Mouse (Mus musculus) forebrain, postnatal 0 days (tissue): ENCODE data around the gene Uso1. TPM values are rescaled to one million over a fixed set of nuclear protein-coding genes. Genes with fewer than 3 reads are reported as not detected.

Experiments
- ATAC-seq: fragments of 200-750 bp; cut with Nextera tagmentation; 2 replicates; pipeline ENCODE4 v1.8.0; 2017; ENCODE audit warnings: mild to moderate bottlenecking, moderate library complexity
- DNase-seq: peaks from one replicate; pipeline ENCODE4 v3.0.0-alpha.2; 2015
- H3K27ac ChIP-seq: fragments of 300-500 bp; sonication (generic); 2 replicates; pipeline ENCODE4 v1.5.1; 2014; ENCODE audit warnings: low read depth, mild to moderate bottlenecking, antibody characterized with exemption, low read length, moderate library complexity, mixed read lengths
- H3K27me3 ChIP-seq: fragments of 300-500 bp; sonication (generic); 2 replicates; pipeline ENCODE4 v1.6.1; 2014; ENCODE audit warnings: mild to moderate bottlenecking, low read length, mixed read lengths; ENCODE audit not compliant: insufficient read depth
- H3K36me3 ChIP-seq: fragments of 300-500 bp; sonication (generic); 2 replicates; pipeline ENCODE4 v1.6.1; 2014; ENCODE audit warnings: mild to moderate bottlenecking, moderate library complexity; ENCODE audit not compliant: insufficient read depth
- H3K4me1 ChIP-seq: fragments of 300-500 bp; sonication (generic); 2 replicates; pipeline ENCODE4 v1.6.1; 2014; ENCODE audit warnings: antibody characterized with exemption; ENCODE audit not compliant: insufficient read depth
- H3K4me2 ChIP-seq: fragments of 300-500 bp; sonication (generic); 2 replicates; pipeline ENCODE4 v1.6.1; 2014; ENCODE audit warnings: low read depth, mild to moderate bottlenecking, moderate library complexity
- H3K4me3 ChIP-seq: fragments of 300-500 bp; sonication (generic); 2 replicates; pipeline ENCODE4 v1.5.1; 2014; ENCODE audit warnings: low read depth, low read length, mixed read lengths
- H3K9ac ChIP-seq: fragments of 300-500 bp; sonication (generic); 2 replicates; pipeline ENCODE4 v1.6.1; 2014; ENCODE audit warnings: mild to moderate bottlenecking
- H3K9me3 ChIP-seq: fragments of 300-500 bp; sonication (generic); 2 replicates; pipeline ENCODE4 v1.6.1; 2016; ENCODE audit warnings: low read length
- CTCF ChIP-seq: sonication (generic); IDR thresholded peaks from 2 replicates; pipeline ENCODE4 v1.5.1; 2016; ENCODE audit warnings: antibody characterized with exemption, control low read depth, low read depth
- WGBS: fragments of 180-500 bp; shearing (Covaris S2); extraction: QIAGEN DNeasy Blood & Tissue Kit; methylation state at CpG from one replicate; pipeline ENCODE4 v1.1.7; 2014; 5-methylcytosine and 5-hydroxymethylcytosine counted together
- polyA plus RNA-seq: library from polyadenylated mRNA; unstranded; fragments of >200 nt; fragmentation: Nextera tagmentation; extraction: Ambion mirVana; gene quantifications from 2 replicates; pipeline ENCODE4 v1.2.1, GENCODE M21; 2015
- total RNA-seq: library from RNA; depleted of rRNA; stranded (reverse); fragments of >200 nt; gene quantifications from 2 replicates; pipeline ENCODE4 v1.2.3, GENCODE M21; 2014; rRNA removed

Uso1 gene
- total and polyA plus RNA-seq, 2 experiments from 2014 or later = 19.1 to 24.8 TPM

DNA sequence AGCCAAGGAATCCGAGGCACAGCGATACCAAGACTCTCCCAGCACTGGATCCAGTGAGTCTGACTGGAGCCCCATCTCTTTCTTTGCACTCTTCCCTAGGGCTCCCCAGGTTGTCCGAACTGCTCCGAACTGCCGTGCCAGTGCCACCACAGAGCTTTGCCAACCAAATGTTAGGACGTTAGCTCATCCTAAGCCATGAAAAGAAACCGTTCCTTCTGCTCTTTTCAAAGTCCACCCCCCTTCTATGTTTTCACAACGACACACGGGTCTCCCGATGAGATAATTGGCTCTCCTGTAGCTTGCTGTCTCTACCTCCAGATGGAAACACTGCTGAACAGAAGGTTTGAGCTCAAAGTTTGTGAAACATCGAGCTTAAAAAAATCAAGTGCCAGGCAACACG lies 103.0 kb downstream of the Uso1 start:
- H3K36me3 ChIP-seq = no peaks in the 10 kb centered on the region
- H3K4me3 ChIP-seq = no peak overlapping the region
- ATAC-seq = peak; percentile 84
- peaks cover 3% of the 10 kb centered on the region; the same call in 1 of the 2 replicates for H3K4me1 ChIP-seq
- no peaks in the 10 kb centered on the region for H3K9me3 ChIP-seq
- H3K27ac ChIP-seq = no peak overlapping the region
- TF ChIP-seq CTCF = no peak
- DNase-seq = peak; percentile 67
- 58% methylated on average over 12 of the region's 12 CpGs for WGBS
- no peaks in the 10 kb centered on the region for H3K27me3 ChIP-seq
- no peak overlapping the region for H3K4me2 ChIP-seq
- no peak overlapping the region for H3K9ac ChIP-seq

DNA sequence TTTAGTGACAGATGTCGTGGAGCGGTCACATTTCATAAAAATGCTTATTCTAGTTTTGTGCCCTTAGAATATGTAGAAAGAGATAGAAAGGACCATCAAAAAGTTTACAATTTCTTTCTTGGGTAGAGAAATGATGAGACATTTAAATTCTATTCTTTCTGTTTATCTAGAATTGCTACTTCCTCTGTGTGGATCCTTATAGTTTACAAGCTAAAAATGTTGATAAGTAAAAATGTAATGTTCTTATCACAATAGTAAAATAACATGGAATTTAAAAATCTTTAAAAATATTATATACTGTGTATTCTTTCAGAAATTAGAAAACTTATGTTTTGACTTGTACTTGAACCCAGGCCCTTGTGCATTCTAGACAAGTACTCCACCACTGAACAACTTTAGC lies 107.2 kb downstream of the Uso1 start:
- Histone ChIP-seq H3K27me3 (no peaks in the 10 kb centered on the region), H3K4me3 (no peak overlapping the region), H3K9me3 (no peaks in the 10 kb centered on the region), H3K4me2 (no peak overlapping the region), H3K9ac (no peak overlapping the region), H3K27ac (no peak overlapping the region), H3K4me1 (peaks cover 1% of the 10 kb centered on the region; the same call in 1 of the 2 replicates), H3K36me3 (no peaks in the 10 kb centered on the region)
- ATAC-seq = no peak
- 97% methylated on average over 2 of the region's 2 CpGs for WGBS
- no peak for DNase-seq
- TF ChIP-seq CTCF = no peak

DNA sequence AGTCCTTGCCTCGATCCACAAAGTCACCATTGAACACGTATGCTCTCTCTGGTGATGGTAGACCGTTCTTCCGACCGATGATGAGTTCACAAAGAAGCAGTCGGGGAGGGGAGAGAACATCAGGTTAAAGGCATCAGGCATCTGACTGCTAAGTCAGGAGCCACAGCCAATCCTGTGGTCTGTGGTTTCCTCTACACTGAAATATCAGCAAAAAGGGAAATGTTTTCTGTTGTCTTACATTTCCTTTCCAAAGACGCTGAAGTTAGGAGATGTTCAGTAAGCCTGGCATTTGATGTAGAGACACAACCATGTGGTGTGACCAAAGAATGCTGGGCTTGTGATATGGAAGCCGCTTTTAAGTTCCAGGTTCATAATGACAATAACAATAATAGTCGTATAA lies 107.7 kb downstream of the Uso1 start:
- H3K4me1 ChIP-seq = no peaks in the 10 kb centered on the region
- TF ChIP-seq CTCF = no peak
- H3K9ac ChIP-seq = no peak overlapping the region
- no peaks in the 10 kb centered on the region for H3K27me3 ChIP-seq
- H3K36me3 ChIP-seq = no peaks in the 10 kb centered on the region
- DNase-seq (no peak), ATAC-seq (no peak)
- no peak overlapping the region for H3K27ac ChIP-seq
- no peak overlapping the region for H3K4me3 ChIP-seq
- WGBS = 94% methylated on average over 9 of the region's 9 CpGs
- no peak overlapping the region for H3K4me2 ChIP-seq
- H3K9me3 ChIP-seq = no peaks in the 10 kb centered on the region

DNA sequence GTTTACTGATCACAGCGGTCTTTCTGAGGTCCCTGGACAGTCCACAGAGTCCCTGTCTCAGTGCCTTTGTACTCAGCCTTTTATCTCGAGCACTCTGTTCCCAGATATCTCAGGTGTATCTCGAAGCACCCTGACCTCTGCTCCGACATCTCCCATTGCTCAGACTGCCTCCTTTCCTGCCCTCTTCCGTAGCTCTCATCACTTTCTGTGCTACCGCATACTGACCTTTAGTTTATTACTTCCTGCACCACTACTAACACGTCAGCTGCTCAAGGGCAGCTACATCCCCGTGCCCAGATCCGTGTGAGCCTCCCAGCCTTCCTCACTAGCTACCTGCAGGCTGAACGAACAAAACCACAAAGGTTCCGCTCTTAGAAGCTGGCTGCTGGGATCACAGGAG lies 110.9 kb downstream of the Uso1 start:
- H3K9ac ChIP-seq = no peak overlapping the region
- no peaks in the 10 kb centered on the region for H3K27me3 ChIP-seq
- DNase-seq (no peak), ATAC-seq (no peak)
- no peak overlapping the region for H3K4me3 ChIP-seq
- no peak overlapping the region for H3K27ac ChIP-seq
- no peaks in the 10 kb centered on the region for H3K36me3 ChIP-seq
- no peaks in the 10 kb centered on the region for H3K4me1 ChIP-seq
- no peaks in the 10 kb centered on the region for H3K9me3 ChIP-seq
- WGBS = 88% methylated on average over 11 of the region's 11 CpGs
- TF ChIP-seq CTCF = no peak
- H3K4me2 ChIP-seq = no peak overlapping the region

DNA sequence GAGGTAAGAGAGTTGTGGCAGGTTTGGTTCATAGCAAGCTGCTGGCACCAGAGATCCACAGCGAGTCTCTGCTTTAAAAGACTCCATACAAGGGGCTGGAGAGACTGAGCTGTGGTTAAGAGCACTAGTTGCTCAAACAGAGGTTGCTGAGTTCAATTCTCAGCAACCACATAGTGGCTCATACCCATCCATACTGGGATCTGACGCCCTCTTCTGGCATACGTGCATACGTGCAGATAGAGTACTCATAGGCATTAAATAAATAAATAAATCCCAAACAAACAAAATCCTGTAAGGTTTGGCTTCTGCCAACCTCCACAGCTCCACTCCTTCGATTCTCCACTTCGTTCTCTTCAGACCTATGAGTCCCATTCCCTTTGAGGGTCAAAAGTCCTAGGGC lies 114.3 kb downstream of the Uso1 start:
- Histone ChIP-seq H3K9me3 (no peaks in the 10 kb centered on the region), H3K27me3 (no peaks in the 10 kb centered on the region), H3K9ac (no peak overlapping the region), H3K36me3 (no peaks in the 10 kb centered on the region), H3K4me1 (no peaks in the 10 kb centered on the region), H3K4me3 (no peak overlapping the region), H3K27ac (no peak overlapping the region), H3K4me2 (no peak overlapping the region)
- TF ChIP-seq CTCF = no peak
- no peak for DNase-seq
- no peak for ATAC-seq
- WGBS = 92% methylated on average over 6 of the region's 6 CpGs

Other genes starting within 250 kb of the Uso1 start
- 39.9 and 40.0 TPM in 2 replicates for gene Rchy1, start 174.9 kb upstream of the Uso1 start, total RNA-seq
- gene Rchy1, start 174.9 kb upstream of the Uso1 start, polyA plus RNA-seq = 44.2 and 67.1 TPM in 2 replicates
- 0.43 TPM in 1 of 2 replicates, not detected in the other for gene Odaph, start 150.5 kb upstream of the Uso1 start, total RNA-seq
- 0.28 TPM in 1 of 2 replicates, not detected in the other for gene Odaph, start 150.5 kb upstream of the Uso1 start, polyA plus RNA-seq
- gene Cdkl2, start 94.1 kb upstream of the Uso1 start, total RNA-seq = 17.6 and 20.8 TPM in 2 replicates
- gene Cdkl2, start 94.1 kb upstream of the Uso1 start, polyA plus RNA-seq = 17.6 and 24.1 TPM in 2 replicates
- 221 and 223 TPM in 2 replicates for gene G3bp2, start 54.2 kb upstream of the Uso1 start, total RNA-seq
- 268 and 315 TPM in 2 replicates for gene G3bp2, start 54.2 kb upstream of the Uso1 start, polyA plus RNA-seq
- gene U90926, start 77.5 kb downstream of the Uso1 start, total RNA-seq = not detected in 2 replicates
- gene U90926, start 77.5 kb downstream of the Uso1 start, polyA plus RNA-seq = not detected in 2 replicates
- 0.08 and 0.24 TPM in 2 replicates for gene Ppef2, start 118.3 kb downstream of the Uso1 start, total RNA-seq
- gene Ppef2, start 118.3 kb downstream of the Uso1 start, polyA plus RNA-seq = 0.31 and 0.44 TPM in 2 replicates
- gene Naaa, start 140.2 kb downstream of the Uso1 start, total RNA-seq = 22.5 and 33.1 TPM in 2 replicates
- gene Naaa, start 140.2 kb downstream of the Uso1 start, polyA plus RNA-seq = 15.4 and 23.6 TPM in 2 replicates
- 22.5 and 32.0 TPM in 2 replicates for gene Sdad1, start 172.5 kb downstream of the Uso1 start, total RNA-seq
- gene Sdad1, start 172.5 kb downstream of the Uso1 start, polyA plus RNA-seq = 21.6 and 27.9 TPM in 2 replicates
- not detected in 2 replicates for gene Cxcl9, start 190.1 kb downstream of the Uso1 start, total RNA-seq
- not detected in 2 replicates for gene Cxcl9, start 190.1 kb downstream of the Uso1 start, polyA plus RNA-seq
- 3.0 and 3.5 TPM in 2 replicates for gene Art3, start 193.9 kb downstream of the Uso1 start, total RNA-seq
- 8.0 and 9.4 TPM in 2 replicates for gene Art3, start 193.9 kb downstream of the Uso1 start, polyA plus RNA-seq
- 0.38 and 0.86 TPM in 2 replicates for gene Cxcl10, start 211.0 kb downstream of the Uso1 start, total RNA-seq
- gene Cxcl10, start 211.0 kb downstream of the Uso1 start, polyA plus RNA-seq = 0.28 and 0.55 TPM in 2 replicates